Mouse (Mus musculus): ENCODE measurements around the gene Senp3.
"Not testable (repeated sequence)": the region's sequence is repeated elsewhere in the genome, so short reads cannot be mapped to it uniquely, and the experiment has no call there.

Senp3 gene

DNA sequence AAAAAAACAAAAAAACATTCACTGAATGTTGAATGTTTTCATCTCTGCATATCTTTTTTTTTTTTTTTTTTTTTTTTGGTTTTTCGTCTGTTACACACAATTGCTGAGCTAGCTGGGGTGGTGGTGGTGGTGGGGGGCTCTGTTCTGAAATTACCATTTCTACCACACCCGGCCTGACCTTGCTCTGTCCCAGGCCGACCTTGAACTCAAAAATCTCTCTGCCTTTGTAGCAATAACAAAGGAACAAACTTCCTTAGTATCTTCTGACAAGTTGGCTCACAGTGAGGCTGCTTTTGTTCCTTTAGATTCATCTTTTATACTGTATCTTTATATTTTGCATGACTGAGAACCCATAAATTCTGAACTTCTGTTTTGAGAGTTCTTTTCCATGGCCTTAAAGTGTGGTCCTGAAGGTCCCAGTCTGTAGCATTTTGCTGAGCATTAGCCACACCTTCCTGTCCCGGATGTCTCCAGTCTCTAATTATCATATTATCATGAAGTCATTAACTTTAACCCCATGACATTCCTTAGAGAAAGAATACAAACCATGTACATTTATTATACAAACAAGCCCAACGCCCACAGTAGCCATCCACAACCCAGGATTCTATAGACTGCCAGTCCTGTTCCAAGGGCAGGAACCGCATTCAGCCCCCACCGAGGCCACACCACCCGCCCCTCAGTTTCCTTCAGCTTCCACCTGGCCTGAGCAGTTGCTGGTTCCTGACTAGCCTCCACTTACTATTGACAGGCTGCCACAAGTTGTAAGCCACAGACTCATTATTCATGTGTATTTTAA is 22.1 kb upstream of the Senp3 start:
- no peak for DNase-seq

DNA sequence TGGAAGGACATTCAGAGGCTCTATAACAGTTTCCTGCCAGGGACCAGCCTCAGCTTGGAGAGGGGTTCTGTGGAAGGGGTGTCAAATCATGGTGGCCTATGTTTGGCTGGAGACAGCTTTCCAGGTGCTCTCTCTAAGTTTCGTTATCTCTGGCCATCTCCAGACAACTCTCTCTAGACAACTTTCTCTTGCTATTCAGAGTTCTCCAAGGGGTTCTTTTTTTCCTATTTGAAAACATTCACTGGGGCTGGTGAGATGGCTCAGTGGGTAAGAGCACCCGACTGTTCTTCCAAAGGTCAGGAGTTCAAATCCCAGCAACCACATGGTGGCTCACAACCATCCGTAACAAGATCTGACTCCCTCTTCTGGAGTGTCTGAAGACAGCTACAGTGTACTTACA is 21.5 kb upstream of the Senp3 start:
- not testable (repeated sequence) for DNase-seq

DNA sequence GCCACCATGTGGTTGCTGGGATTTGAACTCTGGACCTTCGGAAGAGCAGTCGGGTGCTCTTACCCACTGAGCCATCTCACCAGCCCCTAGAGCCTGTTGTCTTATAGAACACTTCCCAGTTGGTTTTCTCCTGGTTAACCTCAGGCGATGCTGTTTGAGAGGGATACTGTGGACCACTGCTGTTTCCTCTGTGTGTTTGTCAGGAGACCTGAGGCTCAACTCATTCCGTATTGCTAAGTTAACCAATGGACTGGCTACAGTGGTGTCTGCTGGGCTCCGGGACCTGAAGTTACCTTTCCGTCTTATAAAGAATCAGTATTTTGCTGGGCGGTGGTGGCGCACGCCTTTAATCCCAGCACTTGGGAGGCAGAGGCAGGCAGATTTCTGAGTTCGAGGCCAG is 21.0 kb upstream of the Senp3 start:
- DNase-seq = not testable (repeated sequence)

DNA sequence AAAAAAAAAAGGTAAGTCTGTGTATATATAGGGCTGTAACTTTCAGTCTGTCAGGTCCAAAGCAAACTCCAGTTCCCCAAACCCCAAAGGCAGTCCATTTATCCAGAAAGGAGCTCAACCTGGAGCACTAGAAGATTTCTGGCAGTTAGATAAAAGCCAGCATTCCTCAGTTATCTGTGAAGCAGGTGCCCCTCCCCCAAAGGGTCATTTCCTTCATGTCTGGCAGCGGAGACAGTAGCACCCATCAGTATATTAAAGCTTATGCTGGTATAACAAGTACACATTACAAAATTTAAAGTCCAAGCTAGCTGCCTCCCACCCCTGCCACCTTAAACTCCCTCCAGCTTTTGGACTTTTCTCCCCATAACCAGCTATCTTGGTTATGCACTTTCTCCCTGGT is 17.7 kb upstream of the Senp3 start:
- DNase-seq = no peak

DNA sequence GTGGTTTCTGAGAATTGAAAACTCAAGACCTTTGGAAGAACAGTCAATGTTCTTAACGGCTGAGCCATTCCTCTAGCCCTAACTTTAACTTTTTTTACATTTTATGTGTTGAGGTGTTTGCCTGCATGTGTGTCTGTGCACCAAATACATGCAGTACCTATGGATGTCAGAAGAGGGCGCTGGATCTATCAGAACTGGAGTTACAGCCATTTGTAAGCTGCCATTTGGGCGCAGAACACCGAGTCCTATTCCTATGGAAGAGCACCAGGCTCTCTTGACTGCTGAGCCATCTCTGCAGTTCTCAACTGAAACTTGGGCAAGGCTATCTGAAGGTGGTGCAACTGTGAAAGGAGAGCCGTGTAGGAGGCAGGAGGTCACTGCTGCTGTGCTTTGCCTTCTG is 16.7 kb upstream of the Senp3 start:
- DNase-seq = no peak

DNA sequence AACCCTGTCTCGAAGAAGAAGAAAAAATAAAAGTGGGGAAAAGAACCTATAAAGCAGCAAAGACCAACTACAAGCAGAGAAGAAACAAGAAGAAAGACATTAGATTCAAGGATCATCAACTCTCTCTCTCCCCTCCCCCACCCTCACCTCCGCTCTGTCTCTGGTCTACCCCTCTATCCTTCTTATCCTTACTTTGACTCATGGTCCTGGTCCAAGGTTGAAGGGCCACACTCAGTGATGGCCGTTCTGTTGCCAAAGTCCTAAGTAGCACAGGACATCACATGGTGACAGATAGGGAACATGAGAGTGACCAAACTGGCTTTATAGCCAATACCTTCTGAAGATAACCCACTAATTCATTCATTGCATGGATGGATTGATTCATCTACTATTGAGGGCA is 15.5 kb upstream of the Senp3 start:
- no peak for DNase-seq

DNA sequence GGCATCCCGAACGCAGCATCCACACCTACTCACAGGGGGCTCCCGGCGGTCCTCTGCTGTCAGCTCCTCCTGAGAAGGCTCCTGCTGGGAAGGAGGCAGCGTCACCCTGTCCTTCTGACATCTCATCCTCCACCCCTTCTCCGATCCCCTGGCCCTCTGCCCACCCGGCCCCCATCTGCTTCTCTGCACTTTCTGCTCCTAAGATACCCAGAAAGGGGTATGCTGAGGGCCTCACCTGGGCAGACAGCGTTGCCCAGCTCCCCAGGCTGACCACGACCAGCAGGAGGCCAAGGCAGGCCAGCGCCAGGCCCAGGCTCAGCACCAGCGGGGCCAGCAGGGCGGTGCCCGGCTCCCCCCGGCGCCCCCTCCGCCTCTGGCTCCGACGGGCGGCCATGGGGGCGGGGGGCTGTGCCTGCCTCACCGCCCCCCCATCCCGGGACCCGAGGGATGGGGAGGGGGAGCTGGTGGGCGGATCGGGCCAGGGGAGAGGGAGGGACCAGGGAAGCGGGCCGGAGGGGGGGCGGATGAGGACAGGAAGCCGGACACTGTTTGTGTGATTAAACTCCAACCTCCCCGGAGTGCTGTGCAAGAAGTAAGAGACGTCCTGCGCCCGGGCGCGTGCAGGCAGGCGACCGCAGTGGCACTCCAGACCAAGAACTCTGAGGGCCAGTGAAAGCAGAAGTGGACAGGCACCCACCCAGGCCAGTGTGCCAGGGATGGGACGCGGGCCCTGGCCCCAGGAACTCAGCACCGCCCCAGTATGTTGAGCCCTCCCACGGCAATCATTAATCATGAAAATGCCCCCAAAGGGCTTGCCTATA is 13.7 kb upstream of the Senp3 start, which contains the start of the genes Tnfsf12 and Tnfsfm13:
TSS of gene Tnfsf12 (minus strand) at position 489 of the 821 bp plus-strand sequence.
TSS of gene Tnfsfm13 (minus strand) at position 738 of the 821 bp plus-strand sequence.
- no peak for DNase-seq

DNA sequence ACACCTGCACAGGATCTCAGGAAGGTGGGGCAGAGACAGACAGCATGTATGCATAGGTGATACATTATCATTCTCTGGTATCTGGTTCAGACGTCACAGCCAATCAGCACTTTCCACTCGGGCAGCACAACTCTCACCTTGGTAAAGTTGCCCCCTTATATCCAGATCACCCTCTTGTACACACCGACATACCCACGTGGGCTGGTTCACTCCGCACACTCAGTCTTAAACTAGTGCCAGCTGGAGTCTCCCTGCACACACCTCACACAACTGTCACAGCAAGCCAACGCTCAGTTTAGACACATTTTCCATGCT is 13.1 kb upstream of the Senp3 start:
- no peak for DNase-seq

DNA sequence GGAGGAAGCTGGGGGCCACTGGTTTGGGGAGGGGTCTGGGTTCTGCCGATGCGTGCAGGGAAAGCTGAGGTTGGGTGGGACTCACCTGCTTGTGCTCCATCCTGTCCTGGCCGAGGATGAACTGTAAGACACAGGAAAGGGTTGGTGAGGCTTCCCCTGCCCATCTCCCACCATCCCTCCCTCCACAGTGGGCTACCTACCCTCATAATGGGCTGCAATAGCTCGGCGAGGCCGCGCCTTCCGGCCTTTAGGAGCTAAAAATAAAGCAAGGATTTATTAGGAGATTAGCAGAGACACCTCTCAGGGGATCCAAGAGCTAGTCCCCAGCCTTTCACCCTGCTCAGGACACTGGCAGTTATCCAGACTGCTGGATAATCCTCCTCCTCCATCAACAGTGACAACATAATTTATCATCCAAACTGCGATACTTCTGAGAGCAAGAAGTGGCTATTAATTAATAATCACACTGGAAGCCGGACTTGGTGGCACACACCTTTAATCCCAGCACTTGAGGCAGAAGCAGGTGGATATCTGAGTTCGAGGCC is 11.6 kb upstream of the Senp3 start:
- DNase-seq = no peak

DNA sequence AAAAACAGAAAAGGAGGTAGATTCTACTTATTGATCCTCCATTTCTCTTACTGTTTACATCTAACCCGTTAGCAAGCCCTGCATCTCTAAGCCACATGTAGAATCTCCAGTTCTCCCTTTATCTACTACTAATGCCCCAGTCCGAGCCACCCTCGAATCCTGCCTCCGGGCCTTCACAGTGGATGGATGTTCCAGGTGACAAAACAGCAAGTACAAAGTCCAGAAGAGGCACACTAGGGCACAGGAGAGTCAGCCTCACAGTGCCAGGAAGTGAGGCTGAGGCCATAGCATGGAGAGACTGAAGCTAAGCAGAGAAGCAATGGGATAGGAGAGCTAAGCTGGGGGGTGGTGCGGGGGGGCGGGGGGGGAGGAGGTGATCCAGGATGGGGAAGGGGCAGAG is 11.0 kb upstream of the Senp3 start:
- no peak for DNase-seq

DNA sequence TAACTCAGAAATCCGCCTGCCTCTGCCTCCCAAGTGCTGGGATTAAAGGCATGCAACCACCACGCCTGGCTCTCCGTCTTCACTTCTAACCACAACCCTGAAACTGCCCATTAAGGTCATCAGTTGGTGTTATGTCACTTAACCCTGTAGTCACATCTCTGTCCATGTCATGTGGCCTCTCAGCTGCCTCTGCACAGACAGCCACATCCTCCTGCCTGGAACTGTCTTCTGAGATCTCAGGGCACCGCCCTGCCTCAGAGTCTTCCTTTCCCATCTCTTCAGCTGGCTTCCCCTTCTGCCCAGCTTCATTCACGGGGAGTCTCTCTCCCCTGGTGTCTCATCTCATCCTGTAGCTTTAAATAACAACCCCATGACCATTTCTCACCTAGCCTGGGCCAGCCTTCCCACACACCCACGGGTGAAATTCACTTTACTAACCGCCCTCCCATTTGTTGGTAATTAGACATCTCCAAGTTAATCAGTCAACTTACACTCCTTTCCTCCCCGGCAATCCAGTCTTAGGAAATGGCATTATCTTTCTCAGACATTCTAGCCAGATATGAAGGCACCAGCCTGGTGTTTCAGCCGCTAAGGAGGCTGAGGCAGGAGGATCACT is 10.4 kb upstream of the Senp3 start:
- DNase-seq = no peak

DNA sequence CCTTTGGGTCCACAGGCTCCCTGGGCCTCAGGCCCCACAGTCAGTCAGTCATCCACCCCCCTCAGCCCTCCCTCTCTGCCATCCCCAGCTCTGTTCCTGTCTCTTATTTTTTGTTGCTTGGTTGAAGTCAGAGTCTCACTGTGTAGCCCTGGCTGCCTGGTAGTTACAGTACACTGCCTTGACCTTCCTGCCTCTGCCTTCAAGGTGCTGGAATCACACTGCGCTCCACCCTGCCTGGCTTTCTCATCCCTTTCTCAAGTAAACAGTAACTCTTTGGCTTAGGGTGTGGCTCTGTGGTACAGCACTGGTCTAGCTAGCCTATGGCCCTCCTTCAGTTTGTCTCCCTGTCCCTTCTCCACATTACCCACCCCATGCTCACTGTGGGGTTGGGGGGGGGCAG is 8.0 kb upstream of the Senp3 start:
- DNase-seq = no peak

DNA sequence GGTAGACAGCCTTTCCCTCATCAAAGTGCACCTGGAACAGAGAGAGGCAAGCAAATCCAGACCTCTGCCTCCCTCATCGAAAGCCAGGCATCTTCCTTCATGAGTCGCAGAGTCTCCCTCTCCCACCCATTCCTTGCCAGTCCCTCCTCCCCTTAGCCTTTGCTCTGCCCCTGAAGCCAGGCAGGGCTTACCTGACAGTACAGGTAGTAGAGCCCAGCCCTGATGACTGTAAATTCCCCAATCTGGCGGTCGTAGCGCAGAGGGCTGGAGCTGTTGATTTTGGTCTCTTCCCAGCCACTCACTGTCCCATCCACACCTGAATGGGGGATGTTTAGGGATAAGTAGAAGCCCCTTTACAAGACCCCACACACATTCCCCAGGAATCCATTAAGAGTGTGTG is 5.2 kb upstream of the Senp3 start:
- no peak for DNase-seq

DNA sequence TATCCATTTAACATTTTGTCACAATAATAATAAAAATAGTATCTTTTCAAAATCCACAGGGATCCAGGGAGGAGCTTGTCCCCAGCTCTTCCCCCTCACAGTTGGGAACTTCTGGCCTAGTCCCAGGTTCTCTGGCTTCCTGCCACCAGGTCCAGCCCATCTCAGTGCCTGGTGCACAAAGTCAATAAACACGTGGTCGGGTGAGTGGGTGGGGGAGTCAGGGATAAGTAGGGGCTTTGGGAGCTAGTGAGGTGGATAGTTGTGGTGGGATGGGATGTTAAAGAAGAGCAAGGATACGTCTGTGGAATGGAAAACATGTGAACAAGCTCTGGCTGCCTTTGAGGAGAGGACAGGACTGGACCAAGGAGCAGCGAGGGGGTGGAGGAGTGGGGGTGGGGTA is 4.5 kb upstream of the Senp3 start:
- DNase-seq = no peak

DNA sequence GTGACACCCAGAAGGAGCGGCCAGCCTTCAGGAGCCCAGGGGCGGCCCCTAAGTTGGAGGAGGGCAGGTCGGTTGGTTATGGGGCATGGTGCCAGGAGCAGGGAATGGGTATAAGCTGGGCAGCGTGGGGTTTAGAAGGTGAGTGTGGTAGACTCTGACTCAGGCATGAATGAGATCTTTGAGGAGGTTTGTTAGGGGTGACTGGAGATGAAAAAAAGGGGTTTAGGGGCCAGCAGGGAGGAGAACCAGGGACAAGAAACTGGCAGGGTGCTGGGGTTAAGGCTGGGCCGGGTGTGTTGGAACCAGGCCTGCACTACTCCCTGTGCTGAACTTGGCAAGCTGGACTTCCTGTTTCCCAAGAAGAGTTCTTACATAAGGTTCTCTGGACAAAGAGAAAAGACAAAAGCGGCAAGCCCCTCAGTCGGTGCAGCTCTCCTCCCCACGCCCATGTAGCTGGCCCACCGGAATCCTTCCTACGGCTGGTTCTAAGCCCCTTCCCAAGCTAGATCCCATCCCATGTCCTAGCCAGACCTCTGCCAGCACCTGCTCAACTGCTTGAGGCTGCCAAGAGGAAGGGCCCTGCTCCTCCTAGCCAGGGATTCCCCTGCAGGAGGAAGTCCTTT is 3.8 kb upstream of the Senp3 start, which contains the start of gene Tnfsf13:
TSS of gene Tnfsf13 (minus strand) at position 259 of the 623 bp plus-strand sequence.
- no peak for DNase-seq

DNA sequence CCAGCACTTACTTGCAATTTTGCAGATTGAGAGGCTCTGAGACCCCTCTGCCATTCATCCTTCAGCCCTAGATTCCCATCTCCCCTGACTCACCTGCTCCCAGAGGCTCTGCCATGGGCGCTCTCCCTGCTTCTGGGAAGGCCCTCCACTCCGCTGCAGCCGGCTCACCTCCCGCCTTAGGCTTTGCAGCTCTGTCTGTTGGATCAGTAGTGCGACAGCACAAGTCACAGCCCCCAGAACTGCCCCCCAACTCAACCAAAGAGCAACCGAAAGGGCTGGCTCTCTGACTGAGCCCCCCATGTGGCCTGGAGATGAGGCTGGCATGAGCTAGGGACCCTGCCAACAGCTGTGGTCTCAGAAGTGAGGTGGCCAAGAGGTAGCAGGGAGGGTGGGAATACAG is 3.1 kb upstream of the Senp3 start:
- no peak for DNase-seq

DNA sequence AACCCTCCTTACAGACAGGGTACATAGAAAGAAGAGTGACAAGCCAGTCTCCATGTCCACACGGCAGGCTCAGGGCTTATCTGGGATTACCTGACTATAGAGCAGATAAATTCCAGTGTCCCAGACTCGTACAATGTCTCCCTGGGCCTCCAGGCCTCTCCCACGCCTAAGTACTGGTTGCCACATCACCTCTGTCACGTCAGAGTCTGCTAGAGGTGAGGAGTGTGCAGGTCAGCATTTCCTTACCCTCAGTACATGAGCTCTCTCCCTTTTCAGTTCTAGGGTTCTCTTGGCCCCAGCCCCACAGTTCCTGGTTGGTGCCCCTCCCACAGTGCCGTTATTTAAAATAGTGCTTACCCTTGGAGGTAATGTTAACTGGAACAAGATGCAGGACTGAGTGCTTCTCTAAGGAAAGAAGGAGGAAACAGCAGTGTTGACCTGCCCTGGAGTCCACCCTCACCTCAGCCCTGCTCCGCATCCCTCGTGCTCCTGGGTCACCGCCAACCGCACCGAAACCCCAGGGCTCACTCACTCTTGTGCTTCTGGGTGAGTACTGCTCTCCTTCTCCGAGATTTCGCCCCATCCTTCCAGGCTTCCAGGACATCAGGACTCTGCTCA is 2.4 kb upstream of the Senp3 start:
- DNase-seq = no peak

DNA sequence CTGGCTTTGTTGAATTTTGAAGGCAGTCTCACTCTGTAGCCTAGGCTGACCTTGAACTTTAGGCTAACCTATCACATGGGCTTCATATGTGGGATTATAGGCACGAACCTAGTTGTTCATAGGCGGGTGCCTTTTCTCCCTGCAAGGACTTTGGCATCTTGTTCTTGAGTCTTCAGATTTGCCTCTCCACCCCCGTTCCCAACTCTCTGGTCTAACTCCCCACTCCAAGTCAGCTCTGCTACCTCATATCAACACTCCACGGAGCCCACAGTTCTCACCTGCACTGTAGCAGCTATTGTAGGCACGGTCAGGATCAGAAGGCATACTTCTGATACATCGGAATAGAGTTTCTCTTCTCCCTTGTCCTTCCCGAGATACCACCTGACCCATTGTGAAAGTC is 1.7 kb upstream of the Senp3 start:
- no peak for DNase-seq

DNA sequence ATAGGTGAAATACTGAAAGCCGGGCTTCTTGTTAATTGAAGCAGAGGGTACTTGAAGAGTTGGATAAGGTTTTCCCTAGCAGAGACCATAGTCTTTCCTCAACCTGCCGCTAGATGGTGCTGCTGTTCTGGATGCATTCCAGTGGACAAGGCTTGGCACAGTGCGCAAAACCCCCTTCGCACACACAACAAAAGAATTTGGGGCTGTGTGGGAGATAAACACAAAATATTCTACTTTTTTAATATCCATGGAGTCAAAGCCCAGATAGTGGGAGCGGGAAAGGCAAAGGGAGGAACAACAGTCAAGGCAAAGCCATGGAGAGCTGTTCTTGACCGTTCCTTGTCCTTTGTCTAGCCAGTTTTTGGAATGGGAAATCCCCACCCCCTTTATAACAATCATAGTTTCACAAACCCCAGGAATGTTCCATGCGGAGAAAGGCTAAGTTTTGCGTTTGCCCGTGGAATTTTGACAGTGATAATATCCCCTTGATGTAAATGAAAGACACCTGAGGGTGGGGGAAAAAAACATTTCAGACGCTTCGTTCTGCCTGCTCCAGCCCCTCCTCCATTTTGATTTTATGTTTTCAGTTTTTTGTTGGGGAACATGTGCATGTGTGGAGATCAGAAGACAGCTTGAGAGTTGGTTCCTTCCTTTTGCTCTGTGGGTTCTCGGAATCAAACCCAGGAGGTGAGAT is 1.1 kb upstream of the Senp3 start:
- DNase-seq = peak; percentile 88

DNA sequence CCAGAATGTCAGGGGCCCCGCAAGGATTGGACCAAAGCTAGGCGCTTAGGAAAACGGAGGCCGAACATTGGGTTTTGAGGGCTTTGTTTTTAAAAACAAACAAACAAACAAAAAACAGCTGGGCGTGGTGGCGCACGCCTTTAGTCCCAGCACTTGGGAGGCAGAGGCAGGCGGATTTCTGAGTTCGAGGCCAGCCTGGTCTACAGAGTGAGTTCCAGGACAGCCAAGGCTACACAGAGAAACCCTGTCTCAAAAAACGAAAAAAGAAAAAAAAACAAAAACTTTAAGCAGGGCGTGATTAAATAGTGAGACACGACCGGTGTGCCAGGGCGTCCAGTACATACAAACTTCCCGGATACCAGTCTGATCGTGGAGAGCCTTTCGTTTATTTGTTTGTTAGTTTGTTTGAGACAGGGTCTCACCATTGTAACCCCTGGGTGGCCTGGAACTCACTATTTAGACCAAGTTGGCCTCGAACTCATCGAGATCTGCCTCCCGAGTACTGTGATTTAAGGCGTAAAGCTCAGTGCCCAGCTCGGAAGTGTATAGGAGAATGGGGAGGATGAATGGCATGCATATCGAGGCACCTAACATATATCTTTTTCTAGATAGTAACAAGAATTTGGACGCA is 440 bp upstream of the Senp3 start:
- no peak for DNase-seq

DNA sequence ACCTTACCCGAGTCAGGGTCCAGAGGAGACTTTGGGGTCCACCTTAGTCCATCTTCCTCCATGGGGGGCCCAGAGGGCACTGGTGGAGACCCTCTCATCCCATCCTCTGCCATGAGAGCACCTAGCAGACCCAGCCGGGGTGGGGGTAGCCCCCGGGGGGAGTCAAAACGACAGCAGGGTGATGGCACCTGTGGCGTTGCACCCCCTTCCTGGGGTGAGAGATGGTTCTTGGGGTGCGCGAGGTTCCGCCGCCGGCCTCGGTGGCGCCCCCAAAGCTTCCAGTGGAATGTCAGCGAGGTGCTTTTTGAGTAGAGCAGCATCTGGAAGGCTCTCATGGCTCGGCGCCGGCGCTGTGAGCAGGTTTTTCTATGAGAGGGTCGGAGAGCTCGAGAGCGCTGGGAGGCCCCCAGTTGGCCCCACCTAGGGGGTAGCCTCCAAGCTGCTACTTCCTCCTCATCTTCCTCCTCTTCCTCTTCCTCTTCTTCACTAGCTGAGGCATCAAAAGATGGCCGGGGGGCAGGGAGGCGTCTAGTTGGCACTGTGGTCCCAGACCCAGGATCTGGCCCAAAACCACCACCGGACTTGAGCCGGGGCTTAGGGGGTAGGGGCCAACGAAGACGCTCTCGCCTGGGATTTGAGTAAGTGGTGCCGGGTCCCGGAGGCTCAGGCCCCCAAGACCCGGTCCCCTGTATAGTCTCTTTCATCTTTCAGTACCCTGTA is 1.6 kb downstream of the Senp3 start:
- DNase-seq = peak; percentile 15

Data from thymus, postnatal 14 days (tissue).